Mouse (Mus musculus) small intestine, adult 2 months (tissue): ENCODE results near the gene C2cd4b. TPM values are rescaled to one million over a fixed set of nuclear protein-coding genes. Genes with fewer than 3 reads are reported as not detected.
A peak's percentile ranks its signal among the peaks of the same experiment; 100 is the strongest.
"Not testable (repeated sequence)": the region's sequence is repeated elsewhere in the genome, so short reads cannot be mapped to it uniquely, and the experiment has no call there.

Experiments
- H3K27ac ChIP-seq: fragments of 200-500 bp; 2 replicates; pipeline ENCODE4 v1.5.1; 2012; ENCODE audit warnings: low read depth, low read length, control low read depth, inconsistent platforms; ENCODE audit not compliant: insufficient read depth
- H3K27me3 ChIP-seq: fragments of 200-500 bp; 2 replicates; pipeline ENCODE4 v1.6.1; 2012; ENCODE audit warnings: mild to moderate bottlenecking, moderate library complexity, low read length, inconsistent platforms; ENCODE audit not compliant: control insufficient read depth, insufficient read depth
- H3K36me3 ChIP-seq: fragments of 200-500 bp; 2 replicates; pipeline ENCODE4 v1.6.1; 2012; ENCODE audit warnings: mild to moderate bottlenecking, low read length, control low read depth, inconsistent platforms; ENCODE audit not compliant: control insufficient read depth, insufficient read depth
- H3K4me1 ChIP-seq: fragments of 200-500 bp; 2 replicates; pipeline ENCODE4 v1.6.1; 2012; ENCODE audit warnings: low read length, inconsistent platforms, mixed read lengths; ENCODE audit not compliant: control insufficient read depth, insufficient read depth, insufficient read length
- H3K4me3 ChIP-seq: fragments of 200-500 bp; 2 replicates; pipeline ENCODE4 v1.5.1; 2012; ENCODE audit warnings: low read depth, mild to moderate bottlenecking, control low read depth, inconsistent platforms, low read length, moderate library complexity
- CTCF ChIP-seq: fragments of 200-500 bp; IDR thresholded peaks from 2 replicates; pipeline ENCODE4 v1.5.1; 2012; ENCODE audit warnings: low read depth, mild to moderate bottlenecking, control low read depth, inconsistent platforms, low read length, moderate library complexity, mixed read lengths; ENCODE audit not compliant: insufficient replicate concordance, insufficient read length; ENCODE audit errors: extremely low read depth
- POLR2A ChIP-seq: fragments of 200-500 bp; IDR thresholded peaks from 2 replicates; pipeline ENCODE4 v1.6.1; 2012; ENCODE audit warnings: low read depth, mild to moderate bottlenecking, control low read depth, inconsistent platforms, low read length, moderate library complexity
- WGBS: fragments of 180-500 bp; shearing (Covaris S2); methylation state at CpG from one replicate; pipeline ENCODE4 v1.1.7; 2018; 5-methylcytosine and 5-hydroxymethylcytosine counted together
- polyA plus RNA-seq: library from polyadenylated mRNA; depleted of rRNA; stranded (reverse); fragments of >200 nt; gene quantifications from 2 replicates; pipeline ENCODE4 v1.2.3, GENCODE M21; 2012

The C2cd4b gene
- polyA plus RNA-seq, 1 experiment = 4.0 TPM

DNA sequence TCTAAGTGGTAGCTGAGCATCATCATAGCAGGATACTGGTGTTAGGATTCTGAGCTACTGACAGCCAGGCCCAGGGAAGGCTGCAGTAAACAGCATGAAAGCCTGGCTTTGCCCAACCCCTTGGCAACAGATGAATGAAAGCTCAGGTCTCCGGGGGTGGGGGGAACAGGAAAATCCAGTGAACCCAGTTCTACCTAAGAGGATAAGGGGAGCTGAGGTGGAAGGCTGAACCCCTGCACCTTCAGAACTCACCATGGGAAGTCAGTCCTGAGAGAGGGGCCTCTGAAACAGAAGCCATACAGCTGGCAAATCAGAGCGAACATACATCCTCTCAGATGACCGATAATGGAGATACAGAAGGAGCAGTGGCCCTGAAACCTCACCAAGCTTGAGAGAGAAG is 34.0 kb upstream of the C2cd4b start:
- H3K36me3 ChIP-seq = no peaks in the 10 kb centered on the region
- no peaks in the 10 kb centered on the region for H3K27me3 ChIP-seq
- 57% methylated on average over 3 of the region's 3 CpGs for WGBS
- no peaks in the 10 kb centered on the region for H3K4me1 ChIP-seq
- no peak overlapping the region for H3K27ac ChIP-seq
- no peak overlapping the region for H3K4me3 ChIP-seq
- TF ChIP-seq POLR2A (no peak), CTCF (no peak)

DNA sequence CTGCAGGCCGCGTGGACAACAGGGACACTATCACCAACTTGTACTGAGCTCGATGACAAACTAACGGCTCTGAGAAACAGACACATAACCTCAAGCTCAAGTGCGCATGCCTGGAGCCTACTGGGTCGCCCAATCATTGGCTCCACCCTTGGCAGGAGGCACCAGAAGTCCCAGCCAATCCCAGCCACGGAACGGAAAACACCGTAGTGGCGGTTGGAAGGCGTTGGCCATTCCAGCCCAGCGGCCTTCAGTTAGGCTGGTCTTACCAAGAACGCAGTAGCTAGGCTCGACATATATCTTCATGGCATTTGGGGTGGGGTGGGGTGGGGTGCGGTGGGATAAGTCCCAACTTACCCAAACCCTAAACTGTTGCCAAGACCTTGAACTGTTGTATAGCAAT is 25.5 kb upstream of the C2cd4b start:
- no peaks in the 10 kb centered on the region for H3K4me1 ChIP-seq
- H3K27me3 ChIP-seq = no peaks in the 10 kb centered on the region
- no peak overlapping the region for H3K4me3 ChIP-seq
- H3K36me3 ChIP-seq = no peaks in the 10 kb centered on the region
- TF ChIP-seq CTCF (no peak), POLR2A (no peak)
- no peak overlapping the region for H3K27ac ChIP-seq
- 92% methylated on average over 15 of the region's 15 CpGs for WGBS

DNA sequence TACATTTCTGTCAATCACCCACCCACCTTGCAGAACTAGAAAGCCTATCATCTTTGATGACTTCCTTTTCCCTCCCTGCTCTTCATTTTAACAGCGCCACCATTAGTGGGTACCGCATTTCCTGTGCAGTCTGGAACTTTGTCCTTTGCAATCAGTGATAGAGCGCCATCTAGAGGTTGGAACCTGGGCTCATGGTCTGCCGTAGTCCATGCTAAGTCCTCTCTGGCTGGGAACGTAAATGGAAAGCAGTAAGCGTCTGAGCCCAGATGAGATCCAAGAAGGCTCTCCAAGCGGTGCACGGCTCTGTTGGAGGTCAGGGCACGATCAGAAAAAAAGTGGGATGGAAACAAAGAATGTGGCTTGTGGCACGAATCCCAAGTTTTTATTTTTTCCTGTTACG is 23.8 kb upstream of the C2cd4b start:
- H3K4me3 ChIP-seq = no peak overlapping the region
- 49% methylated on average over 11 of the region's 11 CpGs for WGBS
- no peaks in the 10 kb centered on the region for H3K4me1 ChIP-seq
- H3K27me3 ChIP-seq = no peaks in the 10 kb centered on the region
- TF ChIP-seq CTCF = peak; percentile 38; the same call in 1 of the 2 replicates
- TF ChIP-seq POLR2A = no peak
- no peak overlapping the region for H3K27ac ChIP-seq
- H3K36me3 ChIP-seq = no peaks in the 10 kb centered on the region

DNA sequence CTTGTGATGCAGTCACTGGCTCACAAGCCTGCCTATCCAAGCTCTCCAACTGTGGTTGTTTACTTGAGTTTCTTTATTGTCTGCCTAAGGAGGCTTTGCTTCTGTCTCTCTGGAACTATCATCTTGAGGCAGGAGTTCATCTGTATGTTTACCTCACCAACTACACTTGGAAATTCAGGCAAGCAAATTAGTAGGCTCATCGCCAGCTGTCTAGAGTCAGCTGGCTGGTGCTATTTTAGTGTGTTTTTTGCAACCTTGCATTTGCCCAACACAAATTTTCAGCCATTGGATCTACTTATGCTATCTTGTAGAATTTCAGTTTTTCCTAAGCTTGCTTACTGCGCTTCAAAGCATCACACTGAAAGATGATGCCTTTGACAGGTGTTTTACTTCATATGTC is 18.0 kb upstream of the C2cd4b start:
- Histone ChIP-seq H3K36me3 (no peaks in the 10 kb centered on the region), H3K4me1 (no peaks in the 10 kb centered on the region), H3K4me3 (no peak overlapping the region), H3K27ac (no peak overlapping the region), H3K27me3 (no peaks in the 10 kb centered on the region)
- WGBS = 92% methylated on average over 2 of the region's 2 CpGs
- TF ChIP-seq CTCF (no peak), POLR2A (no peak)

DNA sequence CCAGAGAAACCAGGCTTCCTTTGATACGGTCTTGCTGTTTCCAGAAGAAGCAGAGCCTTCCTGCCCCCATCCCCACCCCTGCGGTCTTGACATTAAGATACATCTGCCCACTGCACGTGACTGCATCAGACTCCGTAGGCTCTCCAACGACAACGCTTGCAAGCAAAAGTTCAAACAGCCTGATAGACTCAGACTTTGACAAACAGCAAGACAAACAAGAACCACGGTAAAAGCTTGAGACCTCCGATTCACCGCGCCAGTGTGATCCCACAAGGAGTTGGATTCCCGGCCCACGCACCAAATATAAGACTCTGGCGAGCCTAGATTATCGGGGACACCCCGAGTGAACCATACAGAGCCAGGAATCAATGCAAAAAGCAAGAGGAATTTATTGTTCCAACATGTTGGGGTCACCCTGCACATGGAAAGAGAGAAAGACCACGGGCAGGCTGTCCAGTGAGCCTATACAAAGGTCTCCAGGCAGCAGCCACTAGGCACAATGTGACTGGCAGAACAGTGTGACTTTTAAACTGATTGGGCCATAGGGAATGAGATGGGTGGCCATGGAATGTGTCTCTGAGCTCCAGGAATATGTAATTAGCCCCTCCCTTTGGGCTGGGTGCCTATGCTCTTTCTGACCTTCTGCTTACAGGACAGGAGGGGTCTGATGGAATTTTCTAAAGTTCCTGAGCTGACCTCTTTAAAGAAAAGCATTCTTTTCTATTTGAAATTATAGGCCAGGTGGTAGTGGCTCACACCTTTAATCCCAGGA is 5.6 kb upstream of the C2cd4b start:
- TF ChIP-seq POLR2A (no peak), CTCF (no peak)
- no peaks in the 10 kb centered on the region for H3K27me3 ChIP-seq
- no peak overlapping the region for H3K27ac ChIP-seq
- no peak overlapping the region for H3K4me3 ChIP-seq
- H3K4me1 ChIP-seq = no peaks in the 10 kb centered on the region
- WGBS = 80% methylated on average over 16 of the region's 16 CpGs
- H3K36me3 ChIP-seq = no peaks in the 10 kb centered on the region

DNA sequence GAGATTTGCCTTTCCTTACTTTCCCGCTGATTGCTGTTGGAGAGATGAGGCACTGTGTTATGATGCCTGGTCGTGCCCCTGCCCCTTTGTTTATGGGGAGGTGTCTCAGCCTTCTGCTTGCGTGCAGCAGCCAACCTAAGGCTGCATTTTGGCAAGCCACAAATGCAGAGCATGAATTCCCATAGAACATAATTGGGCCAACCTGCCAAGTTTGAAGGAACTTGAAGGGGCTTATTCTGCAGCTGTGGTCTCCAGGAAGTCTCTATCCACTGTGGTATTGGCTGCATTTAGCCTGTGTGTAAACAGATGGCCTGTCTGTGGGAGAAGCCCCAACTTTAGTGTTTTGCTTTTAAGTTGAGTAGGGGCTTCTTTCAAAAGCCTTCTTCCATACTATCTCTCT is 4.5 kb upstream of the C2cd4b start:
- WGBS = 78% methylated on average over 3 of the region's 3 CpGs
- Histone ChIP-seq H3K36me3 (no peaks in the 10 kb centered on the region), H3K4me1 (no peaks in the 10 kb centered on the region), H3K27me3 (0 out of 2 replicates have a peak, but pooled peaks cover 1% of the 10 kb centered on the region), H3K27ac (no peak overlapping the region), H3K4me3 (no peak overlapping the region)
- TF ChIP-seq CTCF (no peak), POLR2A (no peak)

DNA sequence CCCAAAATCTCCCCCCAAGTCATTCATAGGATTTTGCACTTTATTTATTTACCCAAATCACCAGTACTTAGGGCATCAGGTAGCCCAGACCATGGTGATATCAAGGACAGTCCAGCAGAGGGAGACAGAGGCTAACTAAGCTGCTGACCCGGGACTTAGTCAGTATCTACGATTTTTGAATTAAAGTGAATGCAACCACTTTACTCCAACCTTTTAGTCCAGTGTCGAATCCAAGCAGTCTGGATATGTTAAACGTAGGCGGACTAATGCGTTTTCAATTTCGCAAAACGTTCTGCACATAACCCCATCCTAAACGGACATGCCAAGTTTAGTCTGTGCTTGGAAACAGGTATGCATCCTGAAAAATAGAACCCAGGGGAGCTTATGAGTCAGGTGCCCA is 551 bp upstream of the C2cd4b start:
- Histone ChIP-seq H3K36me3 (no peaks in the 10 kb centered on the region), H3K4me1 (no peaks in the 10 kb centered on the region), H3K27me3 (0 out of 2 replicates have a peak, but pooled peaks cover 5% of the 10 kb centered on the region), H3K27ac (no peak overlapping the region), H3K4me3 (no peak overlapping the region)
- 6% methylated on average over 9 of the region's 9 CpGs for WGBS
- TF ChIP-seq POLR2A (no peak), CTCF (0 out of 2 replicates have a peak, but pooled peaks have one; percentile 20)

DNA sequence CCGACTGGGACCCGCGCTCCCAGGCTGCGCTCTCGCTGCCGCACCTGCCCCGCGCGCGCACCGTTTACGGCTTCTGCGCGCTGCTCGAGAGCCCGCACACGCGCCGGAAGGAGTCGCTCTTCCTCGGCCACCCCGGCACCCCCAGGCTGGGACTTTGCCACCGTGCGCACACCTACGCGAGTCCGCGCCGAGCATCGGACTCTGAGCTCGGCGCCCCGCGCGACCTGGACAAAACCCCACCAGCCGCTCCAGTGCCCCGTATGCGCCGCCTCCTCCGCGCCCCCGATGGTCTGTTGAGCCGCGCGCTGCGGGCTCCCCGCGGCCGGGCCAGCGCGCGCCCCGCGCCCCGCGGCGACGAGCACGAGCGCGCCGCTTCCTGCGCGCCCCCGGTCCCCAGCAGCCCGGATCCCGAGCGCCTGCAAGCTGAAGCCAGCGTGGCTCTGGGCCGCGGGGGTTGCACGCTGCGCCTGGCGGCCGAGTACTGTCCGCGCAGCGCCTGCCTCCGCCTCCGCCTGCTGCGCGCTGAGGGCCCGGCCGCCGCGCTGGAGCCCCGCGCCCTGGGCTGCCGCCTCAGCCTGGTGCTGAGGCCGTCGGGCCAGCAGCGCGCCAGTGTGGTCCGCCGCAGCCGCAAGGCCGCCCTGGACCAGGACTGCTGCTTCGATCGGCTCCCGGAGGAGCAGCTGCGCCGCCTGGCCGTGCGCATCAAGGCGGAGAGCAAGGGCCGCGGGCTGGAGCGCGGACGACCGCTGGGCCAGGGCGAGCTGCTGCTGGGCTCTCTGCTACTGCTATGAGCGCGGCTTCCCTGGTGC is 923 bp downstream of the C2cd4b start:
- H3K27me3 ChIP-seq, H3K36me3 ChIP-seq, H3K4me1 ChIP-seq, H3K27ac ChIP-seq: not testable (repeated sequence)
- peak overlapping the region; percentile 60 for H3K4me3 ChIP-seq
- 2% methylated on average over 114 of the region's 114 CpGs for WGBS
